Mouse (Mus musculus) layer of hippocampus, postnatal 14 days (tissue): Measurements from ENCODE around the gene Ydjc. TPM values are rescaled to one million over a fixed set of nuclear protein-coding genes. Genes with fewer than 3 reads are reported as not detected.
"Not testable (repeated sequence)": the region's sequence is repeated elsewhere in the genome, so short reads cannot be mapped to it uniquely, and the experiment has no call there.

Experiments
- DNase-seq, 2 experiments: peaks; one replicate each; pipeline ENCODE4 v3.0.0; 2021 to 2022; ENCODE audit warnings: low spot score in 2 of 2, mixed read lengths in 1 of 2
- total RNA-seq, 2 experiments: library from RNA; stranded (reverse); gene quantifications; 2 replicates each; pipeline ENCODE4 v1.2.3; 2021

Ydjc gene
- total RNA-seq, 2 experiments from 2014 or later: 33.6 to 34.8 TPM

GRCm38 (mm10) chr16:17150520-17151258, 6.3 kb downstream of the Ydjc start:
- no peak for DNase-seq

- DNase-seq: no peak
These were observed 7.5 kb downstream of the Ydjc start for GRCm38 (mm10) chr16:17151874-17152273.

GRCm38 (mm10) chr16:17154346-17154745, 9.9 kb downstream of the Ydjc start:
- no peak for DNase-seq

- not testable (repeated sequence) for DNase-seq
These were observed 21.1 kb downstream of the Ydjc start for GRCm38 (mm10) chr16:17165478-17165877.

- no peak for DNase-seq
These were observed 22.8 kb downstream of the Ydjc start for GRCm38 (mm10) chr16:17167179-17167578.

- no peak for DNase-seq
These were observed 23.6 kb downstream of the Ydjc start for GRCm38 (mm10) chr16:17168049-17168448.

GRCm38 (mm10) chr16:17175765-17176164, 31.3 kb downstream of the Ydjc start:
- DNase-seq: no peak

- DNase-seq: no peak
These were observed 33.3 kb downstream of the Ydjc start for GRCm38 (mm10) chr16:17177623-17178170.

- no peak for DNase-seq
These were observed 35.3 kb downstream of the Ydjc start for GRCm38 (mm10) chr16:17179706-17180105.

GRCm38 (mm10) chr16:17181382-17181781, 37.0 kb downstream of the Ydjc start:
- no peak for DNase-seq

- no peak for DNase-seq
These were observed 37.7 kb downstream of the Ydjc start for GRCm38 (mm10) chr16:17182136-17182535.

GRCm38 (mm10) chr16:17183003-17183402, 38.6 kb downstream of the Ydjc start:
- DNase-seq: no peak

GRCm38 (mm10) chr16:17185475-17185874, 41.1 kb downstream of the Ydjc start:
- DNase-seq: no peak

GRCm38 (mm10) chr16:17193823-17194222, 49.4 kb downstream of the Ydjc start:
- DNase-seq: no peak

GRCm38 (mm10) chr16:17200121-17200952, 55.9 kb downstream of the Ydjc start:
- no peak for DNase-seq

- peak; percentile 85 to 86 for DNase-seq
These were observed 56.7 kb downstream of the Ydjc start for GRCm38 (mm10) chr16:17200953-17201707.

GRCm38 (mm10) chr16:17201977-17202376, 57.6 kb downstream of the Ydjc start:
- DNase-seq: no peak

- DNase-seq: no peak
These were observed 58.1 kb downstream of the Ydjc start, which contains the start of gene Ube2l3 for GRCm38 (mm10) chr16:17202549-17202948. TSS of gene Ube2l3 (minus strand) at chr16:17202649.

GRCm38 (mm10) chr16:17204990-17205389, 60.6 kb downstream of the Ydjc start:
- no peak for DNase-seq

- peak; percentile 87 to 90 for DNase-seq
These were observed 64.3 kb downstream of the Ydjc start, which contains the start of gene Rimbp3 for GRCm38 (mm10) chr16:17208389-17209361. TSS of gene Rimbp3 (plus strand) at chr16:17208603.
